Mouse (Mus musculus) cortical plate, adult 2 months (tissue): ENCODE data around the gene 4933434E20Rik. TPM values are rescaled to one million over a fixed set of nuclear protein-coding genes. Genes with fewer than 3 reads are reported as not detected.

ENCODE experiments used
- H3K27ac ChIP-seq: fragments of 200-500 bp; 2 replicates; pipeline ENCODE4 v1.5.1; 2012; ENCODE audit warnings: low read length, control low read depth, inconsistent platforms; ENCODE audit not compliant: insufficient read depth
- H3K4me1 ChIP-seq: fragments of 200-500 bp; 2 replicates; pipeline ENCODE4 v1.6.1; 2011; ENCODE audit warnings: low read length; ENCODE audit not compliant: control insufficient read depth, insufficient read depth
- H3K4me3 ChIP-seq: fragments of 200-500 bp; 2 replicates; pipeline ENCODE4 v1.5.1; 2011; ENCODE audit warnings: mild to moderate bottlenecking, low read length, control low read depth; ENCODE audit not compliant: insufficient read depth
- CTCF ChIP-seq: fragments of 200-500 bp; IDR thresholded peaks from 2 replicates; pipeline ENCODE4 v1.5.1; 2011; ENCODE audit warnings: mild to moderate bottlenecking, control low read depth, low read length; ENCODE audit not compliant: insufficient read depth; ENCODE audit errors: extremely low read depth
- POLR2A ChIP-seq: fragments of 200-500 bp; IDR thresholded peaks from 2 replicates; pipeline ENCODE4 v1.6.1; 2011; ENCODE audit warnings: mild to moderate bottlenecking, low read length, control low read depth; ENCODE audit not compliant: insufficient read depth; ENCODE audit errors: extremely low read depth
- polyA plus RNA-seq: library from polyadenylated mRNA; depleted of rRNA; stranded (reverse); fragments of >200 nt; gene quantifications from 2 replicates; pipeline ENCODE4 v1.2.3, GENCODE M21; 2012

The 4933434E20Rik gene
- polyA plus RNA-seq, 1 experiment, result 99.0 TPM

DNA sequence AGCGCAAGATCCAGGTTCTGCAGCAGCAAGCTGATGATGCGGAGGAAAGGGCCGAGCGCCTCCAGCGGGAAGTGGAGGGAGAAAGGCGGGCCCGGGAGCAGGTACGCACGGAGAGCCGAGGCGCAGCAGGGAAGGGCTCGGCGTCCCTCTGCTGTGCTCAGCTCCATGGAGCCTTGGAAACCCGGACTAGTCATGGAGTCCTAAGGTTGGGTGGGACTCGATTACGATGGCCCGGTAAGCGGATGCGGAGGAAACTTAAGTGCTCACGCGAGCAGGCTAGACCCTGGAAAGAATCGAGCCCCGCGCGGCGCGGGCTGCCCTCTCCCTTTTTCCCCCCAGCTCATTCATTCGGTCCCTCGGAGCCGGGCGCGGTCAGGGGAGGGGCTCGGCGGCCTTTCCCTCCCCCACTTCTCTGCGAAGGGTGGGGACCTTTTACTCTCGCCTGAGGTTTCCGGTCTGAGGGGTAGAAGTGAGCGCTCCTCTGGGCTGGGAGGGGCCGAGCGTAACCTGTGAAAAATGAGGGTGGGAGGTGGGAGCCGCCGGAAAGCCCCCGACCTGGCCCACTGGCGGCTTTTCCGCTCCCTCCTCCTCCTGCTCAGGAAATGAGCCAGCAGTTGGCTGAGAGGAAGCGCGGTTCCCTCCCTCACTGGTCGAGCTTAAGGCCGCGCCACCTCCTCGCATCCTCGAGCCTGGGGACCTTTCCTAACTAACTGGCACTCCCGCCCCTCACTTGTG is 28.5 kb downstream of the 4933434E20Rik start:
- H3K4me1 ChIP-seq, result peaks cover 16% of the 10 kb centered on the region
- TF ChIP-seq CTCF (no peak), POLR2A (0 out of 2 replicates have a peak, but pooled peaks have one; percentile 11)
- peak overlapping the region; percentile 85 for H3K27ac ChIP-seq
- H3K4me3 ChIP-seq, result peak overlapping the region; percentile 92

DNA sequence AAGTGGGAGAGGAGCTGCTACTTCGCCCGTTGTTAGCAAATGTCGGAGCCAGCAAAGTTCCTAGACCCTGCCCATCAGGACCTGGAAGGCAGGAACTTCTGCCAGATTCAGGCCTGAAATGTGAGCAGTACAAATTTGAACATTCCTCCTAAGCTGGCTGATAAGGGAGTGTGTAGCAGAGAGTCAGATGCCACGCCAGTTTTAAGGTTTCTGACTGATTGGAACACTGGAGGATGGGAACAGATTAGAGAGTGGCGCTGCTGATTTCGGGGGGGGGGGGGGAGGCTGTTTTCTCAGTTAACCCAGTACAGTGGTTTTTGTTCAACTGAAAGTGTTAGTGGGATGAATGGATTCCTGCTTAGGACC is 29.0 kb downstream of the 4933434E20Rik start:
- peaks cover 18% of the 10 kb centered on the region for H3K4me1 ChIP-seq

GRCm38 (mm10) chr3:90081365-90082240 is 30.2 kb downstream of the 4933434E20Rik start:
- TF ChIP-seq POLR2A (no peak), CTCF (no peak)
- Histone ChIP-seq H3K27ac (no peak overlapping the region; the same call in 1 of the 2 replicates), H3K4me1 (peaks cover 18% of the 10 kb centered on the region), H3K4me3 (peak overlapping the region; percentile 23)

More for the DNA sequence above, 29.0 kb downstream of the 4933434E20Rik start:
- no peak for TF ChIP-seq CTCF
- TF ChIP-seq POLR2A, result no peak
- H3K4me3 ChIP-seq, result peak overlapping the region; percentile 92
- peak overlapping the region; percentile 85 for H3K27ac ChIP-seq

DNA sequence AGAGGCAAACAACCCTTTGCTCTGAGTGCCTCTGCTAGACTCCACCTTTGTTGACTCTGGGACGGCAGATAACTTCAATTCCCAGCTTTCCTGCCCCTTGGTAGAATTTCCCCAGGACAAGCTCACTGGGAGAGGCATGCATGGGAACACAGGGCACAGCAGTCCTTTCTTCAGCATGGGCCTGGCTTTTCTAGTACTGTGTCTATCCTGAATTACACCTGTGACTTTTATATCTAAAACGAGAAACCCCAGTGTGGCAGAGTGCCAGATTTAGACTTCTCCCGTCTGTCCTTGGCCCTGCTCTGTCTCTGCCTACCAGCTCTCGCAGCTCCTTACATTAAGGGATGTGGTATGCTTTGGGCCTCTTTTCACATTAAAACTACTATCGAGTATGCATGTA is 31.6 kb downstream of the 4933434E20Rik start:
- Histone ChIP-seq H3K4me1 (peaks cover 18% of the 10 kb centered on the region), H3K4me3 (no peak overlapping the region), H3K27ac (no peak overlapping the region)
- TF ChIP-seq POLR2A (no peak), CTCF (no peak)

- H3K4me1 ChIP-seq, result peaks cover 18% of the 10 kb centered on the region
- TF ChIP-seq CTCF (no peak), POLR2A (no peak)
- no peak overlapping the region for H3K27ac ChIP-seq
- H3K4me3 ChIP-seq, result no peak overlapping the region
These were observed 32.4 kb downstream of the 4933434E20Rik start for GRCm38 (mm10) chr3:90083698-90084324.

- TF ChIP-seq CTCF (no peak), POLR2A (no peak)
- H3K4me1 ChIP-seq, result peaks cover 18% of the 10 kb centered on the region
- no peak overlapping the region for H3K27ac ChIP-seq
- no peak overlapping the region for H3K4me3 ChIP-seq
These were observed 33.4 kb downstream of the 4933434E20Rik start for GRCm38 (mm10) chr3:90084790-90085189.

DNA sequence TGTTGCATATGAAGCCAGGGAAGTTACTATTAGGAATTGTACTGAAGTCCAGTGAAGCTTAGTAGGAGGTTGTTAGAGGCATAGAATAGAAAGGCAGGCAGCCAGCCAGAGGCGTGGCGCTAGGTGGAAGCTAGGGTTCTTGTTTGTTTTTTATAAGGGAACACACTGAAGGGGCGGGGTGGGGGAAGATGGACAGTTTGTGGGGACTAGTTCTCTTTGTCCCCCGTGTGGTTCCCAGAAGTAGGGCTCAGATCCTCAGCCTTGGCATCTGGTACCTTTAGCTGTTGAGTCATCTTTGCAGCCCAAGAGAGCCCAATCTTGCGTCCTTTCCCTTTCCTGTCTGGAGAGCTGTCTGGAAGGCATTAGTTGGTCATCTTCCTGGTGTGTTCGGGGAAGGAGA is 33.8 kb downstream of the 4933434E20Rik start:
- no peak overlapping the region for H3K27ac ChIP-seq
- no peak for TF ChIP-seq CTCF
- no peak for TF ChIP-seq POLR2A
- H3K4me1 ChIP-seq, result peaks cover 18% of the 10 kb centered on the region
- no peak overlapping the region for H3K4me3 ChIP-seq

DNA sequence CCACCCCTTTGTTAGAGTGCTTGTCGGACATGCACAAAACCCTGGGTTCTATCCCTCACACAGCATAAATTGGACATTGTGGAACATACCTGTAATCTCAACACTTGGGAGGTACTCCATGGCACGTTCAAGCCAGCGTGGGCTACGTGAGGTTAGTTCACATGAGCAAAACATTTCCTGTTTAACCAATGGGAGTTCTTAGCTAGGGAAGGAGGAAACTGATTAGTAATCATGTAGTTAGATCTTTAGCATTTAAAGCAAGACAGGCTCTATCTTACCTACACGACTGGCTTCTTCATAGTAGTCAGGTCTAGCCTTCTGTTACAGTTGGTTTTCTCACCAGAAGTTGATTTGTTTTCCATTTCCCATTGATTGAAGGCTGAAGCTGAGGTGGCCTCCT is 34.6 kb downstream of the 4933434E20Rik start:
- H3K27ac ChIP-seq, result no peak overlapping the region
- TF ChIP-seq CTCF, result no peak
- TF ChIP-seq POLR2A, result no peak

GRCm38 (mm10) chr3:90088617-90089016 is 37.2 kb downstream of the 4933434E20Rik start:
- Histone ChIP-seq H3K4me1 (peaks cover 8% of the 10 kb centered on the region), H3K27ac (no peak overlapping the region), H3K4me3 (no peak overlapping the region)
- TF ChIP-seq CTCF (no peak), POLR2A (no peak)

More for the DNA sequence above, 34.6 kb downstream of the 4933434E20Rik start:
- H3K4me3 ChIP-seq, result no peak overlapping the region
- peaks cover 18% of the 10 kb centered on the region for H3K4me1 ChIP-seq

- H3K4me1 ChIP-seq, result no peaks in the 10 kb centered on the region
- H3K27ac ChIP-seq, result no peak overlapping the region
- TF ChIP-seq CTCF (no peak), POLR2A (no peak)
- H3K4me3 ChIP-seq, result no peak overlapping the region
These were observed 39.5 kb downstream of the 4933434E20Rik start for GRCm38 (mm10) chr3:90090892-90091291.
